Mouse (Mus musculus) CH12.LX (cell line): ENCODE measurements around the gene 4930522H14Rik. TPM values are rescaled to one million over a fixed set of nuclear protein-coding genes. Genes with fewer than 3 reads are reported as not detected.

Experiments used
- DNase-seq: peaks from one replicate; pipeline ENCODE4 v3.0.0-alpha.2; 2013; ENCODE audit errors: extremely low read depth
- H3K27ac ChIP-seq: 2 replicates; pipeline ENCODE4 v1.5.1; 2012; ENCODE audit warnings: low read depth, mild to moderate bottlenecking, control low read depth, moderate library complexity; ENCODE audit not compliant: insufficient read depth
- H3K27me3 ChIP-seq: replicated peaks from 2 replicates; pipeline ENCODE3; 2012; ENCODE audit warnings: inconsistent platforms
- H3K36me3 ChIP-seq, 2 experiments: replicated peaks in 1 of 2; 2 replicates each; pipeline versions ENCODE3 to v1.6.1; 2012; ENCODE audit warnings: inconsistent platforms in 1 of 2, low read length in 1 of 2, mild to moderate bottlenecking in 1 of 2, mixed read lengths in 1 of 2, moderate library complexity in 1 of 2; ENCODE audit not compliant: control insufficient read depth in 1 of 2, insufficient read depth in 1 of 2
- H3K4me1 ChIP-seq, 2 experiments: 2 replicates each; pipeline ENCODE4 v1.6.1; 2012; ENCODE audit warnings: inconsistent platforms in 1 of 2, moderate library complexity in 1 of 2; ENCODE audit not compliant: insufficient read depth in 2 of 2, control insufficient read depth in 1 of 2
- H3K4me2 ChIP-seq: 2 replicates; pipeline ENCODE4 v1.6.1; 2012; ENCODE audit warnings: low read depth, mild to moderate bottlenecking, control low read depth; ENCODE audit not compliant: poor library complexity, insufficient read depth, severe bottlenecking
- H3K4me3 ChIP-seq, 3 experiments: fragments of 150-350 bp in 1 of 3; sonication (generic) in 1 of 3; replicated peaks in 1 of 3; 2 replicates each; pipeline versions ENCODE3 to v1.5.1; 2011 to 2012; ENCODE audit warnings: low read depth in 2 of 3, low read length in 2 of 3, mild to moderate bottlenecking in 2 of 3, moderate library complexity in 2 of 3, control low read depth in 1 of 3, improper control_type of control experiment in 1 of 3, inconsistent platforms in 1 of 3, mixed read lengths in 1 of 3; ENCODE audit not compliant: poor library complexity in 1 of 3
- H3K79me2 ChIP-seq: replicated peaks from 2 replicates; pipeline ENCODE4 v1.6.1; 2012; ENCODE audit warnings: mild to moderate bottlenecking, moderate library complexity; ENCODE audit not compliant: control insufficient read depth, poor library complexity, insufficient read depth, severe bottlenecking; ENCODE audit errors: extremely low read depth
- H3K9ac ChIP-seq: 2 replicates; pipeline ENCODE4 v1.6.1; 2012; ENCODE audit warnings: low read depth, mild to moderate bottlenecking, control low read depth, moderate library complexity; ENCODE audit not compliant: insufficient read depth
- H3K9me3 ChIP-seq: replicated peaks from 2 replicates; pipeline ENCODE3; 2012; ENCODE audit warnings: low read length, inconsistent platforms, mixed read lengths
- BHLHE40 ChIP-seq: IDR thresholded peaks from 2 replicates; pipeline ENCODE4 v1.6.1; 2011; ENCODE audit warnings: mild to moderate bottlenecking, low read depth, low read length, improper control_type of control experiment
- CHD1 ChIP-seq: IDR thresholded peaks from 2 replicates; pipeline ENCODE4 v1.6.1; 2012; ENCODE audit warnings: low read depth, low read length, improper control_type of control experiment, inconsistent platforms
- EP300 ChIP-seq: IDR thresholded peaks from 2 replicates; pipeline ENCODE4 v1.6.1; 2011; ENCODE audit warnings: low read length, improper control_type of control experiment
- ETS1 ChIP-seq: conservative IDR thresholded peaks from 2 replicates; pipeline ENCODE4 v1.6.1; 2012; ENCODE audit warnings: low read depth, mild to moderate bottlenecking, inconsistent platforms, low read length, improper control_type of control experiment, moderate library complexity
- IRF4 ChIP-seq: IDR thresholded peaks from 2 replicates; pipeline ENCODE4 v1.6.1; 2014; ENCODE audit warnings: low read depth, mild to moderate bottlenecking, inconsistent platforms, low read length, improper control_type of control experiment
- KAT2A ChIP-seq: IDR thresholded peaks from 2 replicates; pipeline ENCODE4 v1.6.1; 2012; ENCODE audit warnings: low read length, improper control_type of control experiment, inconsistent platforms; ENCODE audit not compliant: insufficient replicate concordance
- MAX ChIP-seq: IDR thresholded peaks from 2 replicates; pipeline ENCODE4 v1.6.1; 2011; ENCODE audit warnings: low read length, improper control_type of control experiment
- MAZ ChIP-seq: IDR thresholded peaks from 2 replicates; pipeline ENCODE4 v1.6.1; 2012; ENCODE audit warnings: low read depth, mild to moderate bottlenecking, inconsistent platforms, low read length, improper control_type of control experiment, moderate library complexity
- NELFE ChIP-seq: IDR thresholded peaks from 2 replicates; pipeline ENCODE4 v1.6.1; 2011; ENCODE audit warnings: low read depth, low read length, improper control_type of control experiment
- ZKSCAN1 ChIP-seq: IDR thresholded peaks from 2 replicates; pipeline ENCODE4 v1.6.1; 2012; ENCODE audit warnings: low read depth, inconsistent platforms, low read length, improper control_type of control experiment, borderline replicate concordance
- dilution Hi-C: fragments of 300-500 bp; cut with MboI; formaldehyde crosslinking; loops from 2 replicates; pipeline ENCODE4 v1.14.3; 2020; ENCODE audit warnings: low sequenced_read_pairs; ENCODE audit not compliant: extremely low pct_unique_long_range_greater_than_20kb, extremely low pct_ligation_motif_present
- in situ Hi-C: fragments of 300-500 bp; cut with MboI; formaldehyde crosslinking; loops from 3 replicates; pipeline ENCODE4 v1.14.3; 2019; ENCODE audit warnings: low sequenced_read_pairs, low pct_ligation_motif_present, low pct_unique_long_range_greater_than_20kb, mixed read lengths
- polyA plus RNA-seq: library from polyadenylated mRNA; unstranded; fragments of >175 nt; gene quantifications from 2 replicates; pipeline ENCODE4 v1.2.1, GENCODE M21; 2012; ENCODE audit warnings: low read depth; ENCODE audit not compliant: insufficient read length
- total RNA-seq, 2 experiments: library from RNA; depleted of rRNA; stranded (reverse); fragments of 300-350 nt in 1 of 2; fragments of >200 nt in 1 of 2; gene quantifications; 2 replicates each; pipeline ENCODE4 v1.2.3; 2012 to 2014

The 4930522H14Rik gene
- total and polyA plus RNA-seq, 3 experiments, result not detected

- Histone ChIP-seq H3K79me2 (peaks cover 11% of the 10 kb centered on the region; the same call in 1 of the 2 replicates), H3K4me2 (no peak overlapping the region), H3K4me1 (peaks cover 0 to 22% of the 10 kb centered on the region in 2 experiments; a peak in 1 of 4 replicates), H3K9me3 (no peaks in the 10 kb centered on the region), H3K27me3 (no peaks in the 10 kb centered on the region), H3K36me3 (peaks cover 0 to 10% of the 10 kb centered on the region in 2 experiments), H3K9ac (no peak overlapping the region), H3K27ac (no peak overlapping the region), H3K4me3 (no peak overlapping the region)
- TF ChIP-seq IRF4, result no peak
- DNase-seq, result no peak
- in situ Hi-C loops (no loop called here), dilution Hi-C loops (no loop called here)
Measured at GRCm38 (mm10) chr4:109460421-109461179, 70.5 kb downstream of the 4930522H14Rik start.

GRCm38 (mm10) chr4:109456821-109457220 lies 74.3 kb downstream of the 4930522H14Rik start:
- Histone ChIP-seq H3K36me3 (peaks cover 5 to 34% of the 10 kb centered on the region in 2 experiments), H3K27ac (no peak overlapping the region), H3K27me3 (no peaks in the 10 kb centered on the region), H3K4me3 (no peak overlapping the region), H3K9ac (no peak overlapping the region), H3K4me2 (no peak overlapping the region), H3K4me1 (peaks cover 0 to 12% of the 10 kb centered on the region in 2 experiments; a peak in 1 of 4 replicates), H3K9me3 (no peaks in the 10 kb centered on the region), H3K79me2 (peaks cover 4% of the 10 kb centered on the region; the same call in 1 of the 2 replicates)
- dilution Hi-C loops (no loop called here), in situ Hi-C loops (no loop called here)
- TF ChIP-seq CHD1 (no peak), ZKSCAN1 (no peak), BHLHE40 (no peak), MAZ (no peak), ETS1 (no peak), MAX (no peak), NELFE (no peak), EP300 (no peak), KAT2A (no peak)
- no peak for DNase-seq

Other genes starting within 250 kb of the 4930522H14Rik start
- 0.29 and 0.30 TPM in 2 replicates for gene Ttc39a, start 124.7 kb downstream of the 4930522H14Rik start, total RNA-seq (2012; rRNA removed)
- gene Ttc39a, start 124.7 kb downstream of the 4930522H14Rik start, total RNA-seq (2014; rRNA removed), result 0.32 and 0.36 TPM in 2 replicates
- gene Ttc39a, start 124.7 kb downstream of the 4930522H14Rik start, polyA plus RNA-seq, result 0.64 and 0.90 TPM in 2 replicates
- 11.4 and 11.9 TPM in 2 replicates for gene Rnf11, start 46.6 kb downstream of the 4930522H14Rik start, total RNA-seq (2012; rRNA removed)
- 30.9 and 32.5 TPM in 2 replicates for gene Rnf11, start 46.6 kb downstream of the 4930522H14Rik start, total RNA-seq (2014; rRNA removed)
- gene Rnf11, start 46.6 kb downstream of the 4930522H14Rik start, polyA plus RNA-seq, result 13.7 and 14.8 TPM in 2 replicates
- 15.0 and 16.1 TPM in 2 replicates for gene Cdkn2c, start 135.9 kb upstream of the 4930522H14Rik start, total RNA-seq (2012; rRNA removed)
- gene Cdkn2c, start 135.9 kb upstream of the 4930522H14Rik start, total RNA-seq (2014; rRNA removed), result 12.8 and 14.1 TPM in 2 replicates
- 6.8 and 7.1 TPM in 2 replicates for gene Cdkn2c, start 135.9 kb upstream of the 4930522H14Rik start, polyA plus RNA-seq
- 34.9 and 35.8 TPM in 2 replicates for gene Faf1, start 145.3 kb upstream of the 4930522H14Rik start, total RNA-seq (2012; rRNA removed)
- gene Faf1, start 145.3 kb upstream of the 4930522H14Rik start, total RNA-seq (2014; rRNA removed), result 52.8 and 65.5 TPM in 2 replicates
- gene Faf1, start 145.3 kb upstream of the 4930522H14Rik start, polyA plus RNA-seq, result 38.2 and 38.4 TPM in 2 replicates